Mouse (Mus musculus) myocyte (in vitro differentiated cells): ENCODE results near the gene Plekhm3.

Source experiments
- CEBPB ChIP-seq: IDR thresholded peaks from 2 replicates; pipeline ENCODE4 v1.6.1; 2011; ENCODE audit warnings: mild to moderate bottlenecking, moderate library complexity; ENCODE audit not compliant: poor library complexity, insufficient read depth, severe bottlenecking
- E2F4 ChIP-seq: IDR thresholded peaks from one replicate; pipeline ENCODE4 v1.6.1; 2011; ENCODE audit warnings: mild to moderate bottlenecking, control low read depth, moderate library complexity; ENCODE audit not compliant: insufficient read depth
- MAX ChIP-seq: IDR thresholded peaks from one replicate; pipeline ENCODE4 v1.6.1; 2011; ENCODE audit warnings: low read depth, mild to moderate bottlenecking, control low read depth
- MYOD1 ChIP-seq, 3 experiments: IDR thresholded peaks; one replicate each; pipeline ENCODE4 v1.6.1; 2011; ENCODE audit warnings: control low read depth in 2 of 3, low read depth in 2 of 3, mild to moderate bottlenecking in 2 of 3, moderate library complexity in 1 of 3; ENCODE audit not compliant: insufficient read length in 2 of 3, control insufficient read depth in 1 of 3
- MYOG ChIP-seq, 3 experiments: IDR thresholded peaks; one replicate each; pipeline ENCODE4 v1.6.1; 2011; ENCODE audit warnings: control low read depth in 2 of 3, low read depth in 2 of 3, mild to moderate bottlenecking in 2 of 3; ENCODE audit not compliant: insufficient read length in 2 of 3, control insufficient read depth in 1 of 3, insufficient read depth in 1 of 3
- POLR2A ChIP-seq: IDR thresholded peaks from one replicate; pipeline ENCODE4 v1.6.1; 2011; ENCODE audit warnings: low read depth, mild to moderate bottlenecking, control low read depth, moderate library complexity; ENCODE audit not compliant: insufficient read length
- POLR2AphosphoS2 ChIP-seq: IDR thresholded peaks from one replicate; pipeline ENCODE4 v1.6.1; 2011; ENCODE audit warnings: low read depth, control low read depth; ENCODE audit not compliant: insufficient read length
- REST ChIP-seq: IDR thresholded peaks from one replicate; pipeline ENCODE4 v1.6.1; 2011; ENCODE audit warnings: mild to moderate bottlenecking, control low read depth, moderate library complexity; ENCODE audit not compliant: insufficient read depth, insufficient read length
- SRF ChIP-seq: IDR thresholded peaks from one replicate; pipeline ENCODE4 v1.6.1; 2011; ENCODE audit warnings: low read depth; ENCODE audit not compliant: control insufficient read depth, insufficient read length
- TCF12 ChIP-seq: IDR thresholded peaks from one replicate; pipeline ENCODE4 v1.6.1; 2011; ENCODE audit warnings: mild to moderate bottlenecking, control low read depth; ENCODE audit not compliant: poor library complexity, insufficient read depth, severe bottlenecking
- TCF3 ChIP-seq: IDR thresholded peaks from one replicate; pipeline ENCODE4 v1.6.1; 2011; ENCODE audit warnings: low read depth, control low read depth; ENCODE audit not compliant: insufficient read length
- USF1 ChIP-seq: IDR thresholded peaks from one replicate; pipeline ENCODE4 v1.6.1; 2011; ENCODE audit warnings: low read depth, mild to moderate bottlenecking, control low read depth, moderate library complexity

GRCm38 (mm10) chr1:64836114-64836513 lies 120.5 kb downstream of the Plekhm3 start:
- no peak for TF ChIP-seq MAX
- TF ChIP-seq E2F4 = no peak
- no peak for TF ChIP-seq POLR2A
- TF ChIP-seq TCF12 = no peak
- no peak for TF ChIP-seq MYOG (IDR thresholded peaks at IDR 0.05; ENCODE audit: control insufficient read depth in 1 of 3, insufficient read depth in 1 of 3, insufficient read length in 2 of 3, low read depth in 2 of 3)
- no peak for TF ChIP-seq USF1
- TF ChIP-seq REST = no peak
- TF ChIP-seq POLR2AphosphoS2 = no peak
- no peak for TF ChIP-seq SRF
- TF ChIP-seq MYOD1 (IDR thresholded peaks at IDR 0.05; ENCODE audit: control insufficient read depth in 1 of 3, insufficient read length in 2 of 3, low read depth in 2 of 3) = no peak
- no peak for TF ChIP-seq CEBPB
- TF ChIP-seq TCF3 = no peak
